Mouse (Mus musculus): Measurements from ENCODE around the gene Mymx. TPM values are rescaled to one million over a fixed set of nuclear protein-coding genes. Genes with fewer than 3 reads are reported as not detected.

Gene Mymx
- polyA plus RNA-seq, 1 experiment from 2014 or later: 0.37 TPM

GRCm38 (mm10) chr17:45578242-45578641 lies 23.7 kb downstream of the Mymx start:
- Histone ChIP-seq H3K36me3 (no peaks in the 10 kb centered on the region), H3K27ac (replicated peaks) (peak overlapping the region; percentile 87), H3K9ac (peak overlapping the region; percentile 38), H3K4me3 (no peak overlapping the region), H3K9me3 (no peaks in the 10 kb centered on the region), H3K27me3 (replicated peaks) (no peaks in the 10 kb centered on the region), H3K4me2 (0 out of 2 replicates have a peak overlapping the region, but pooled peaks have one; percentile 10), H3K4me1 (peaks cover 43% of the 10 kb centered on the region)
- ATAC-seq (ENCODE audit: extremely low read depth, insufficient number of reproducible peaks, low FRiP score, low TSS enrichment): no peak
- 17% methylated on average over 5 of the region's 5 CpGs for WGBS

- H3K27me3 ChIP-seq (replicated peaks): no peaks in the 10 kb centered on the region
- peaks cover 45% of the 10 kb centered on the region for H3K4me1 ChIP-seq
- ATAC-seq (ENCODE audit: extremely low read depth, insufficient number of reproducible peaks, low FRiP score, low TSS enrichment): no peak
- peaks cover 19% of the 10 kb centered on the region for H3K36me3 ChIP-seq
- peak overlapping the region; percentile 100 for H3K9ac ChIP-seq
- WGBS: 86% methylated on average over 8 of the region's 8 CpGs
- H3K9me3 ChIP-seq: no peaks in the 10 kb centered on the region
- H3K27ac ChIP-seq (replicated peaks): peak overlapping the region; percentile 99
- H3K4me3 ChIP-seq: peak overlapping the region; percentile 100
- peak overlapping the region; percentile 87 for H3K4me2 ChIP-seq
These were observed 26.6 kb downstream of the Mymx start for GRCm38 (mm10) chr17:45575123-45575897.

GRCm38 (mm10) chr17:45574129-45574761 lies 27.7 kb downstream of the Mymx start:
- H3K4me2 ChIP-seq: peak overlapping the region; percentile 87
- H3K4me1 ChIP-seq: peaks cover 55% of the 10 kb centered on the region
- H3K27me3 ChIP-seq (replicated peaks): no peaks in the 10 kb centered on the region
- H3K36me3 ChIP-seq: peaks cover 29% of the 10 kb centered on the region
- peak overlapping the region; percentile 100 for H3K4me3 ChIP-seq
- no peaks in the 10 kb centered on the region for H3K9me3 ChIP-seq
- peak overlapping the region; percentile 100 for H3K9ac ChIP-seq
- 3% methylated on average over 15 of the region's 17 CpGs for WGBS
- ATAC-seq (ENCODE audit: extremely low read depth, insufficient number of reproducible peaks, low FRiP score, low TSS enrichment): 0 out of 2 replicates have a peak, but pooled peaks have one; percentile 2
- peak overlapping the region; percentile 99 for H3K27ac ChIP-seq (replicated peaks)

- H3K27me3 ChIP-seq (replicated peaks): no peaks in the 10 kb centered on the region
- WGBS: 1% methylated on average over 18 of the region's 18 CpGs
- peaks cover 34% of the 10 kb centered on the region for H3K36me3 ChIP-seq
- peaks cover 60% of the 10 kb centered on the region for H3K4me1 ChIP-seq
- no peaks in the 10 kb centered on the region for H3K9me3 ChIP-seq
- peak overlapping the region; percentile 87 for H3K4me2 ChIP-seq
- ATAC-seq (ENCODE audit: extremely low read depth, insufficient number of reproducible peaks, low FRiP score, low TSS enrichment): peak; percentile 54
- H3K27ac ChIP-seq (replicated peaks): peak overlapping the region; percentile 99
- H3K4me3 ChIP-seq: peak overlapping the region; percentile 100
- H3K9ac ChIP-seq: peak overlapping the region; percentile 100
These were observed 28.1 kb downstream of the Mymx start for GRCm38 (mm10) chr17:45573780-45574123.

- H3K36me3 ChIP-seq: peaks cover 40% of the 10 kb centered on the region
- H3K27ac ChIP-seq (replicated peaks): peak within 1 kb of the TSS; percentile 99
- peaks cover 60% of the 10 kb centered on the region for H3K4me1 ChIP-seq
- peak within 1 kb of the TSS; percentile 100 for H3K9ac ChIP-seq
- H3K4me2 ChIP-seq: peak within 1 kb of the TSS; percentile 87
- H3K27me3 ChIP-seq (replicated peaks): no peaks in the 10 kb centered on the region
- under 1% methylated on average over 41 of the region's 41 CpGs for WGBS
- peak; percentile 82 for ATAC-seq (ENCODE audit: extremely low read depth, insufficient number of reproducible peaks, low FRiP score, low TSS enrichment)
- H3K4me3 ChIP-seq: peak within 1 kb of the TSS; percentile 100
- no peaks in the 10 kb centered on the region for H3K9me3 ChIP-seq
These were observed 28.7 kb downstream of the Mymx start, which contains the start of gene Hsp90ab1 for GRCm38 (mm10) chr17:45573087-45573779. Hsp90ab1 (minus strand) TSS chr17:45573271.

GRCm38 (mm10) chr17:45572103-45573086 lies 29.5 kb downstream of the Mymx start:
- WGBS: 1% methylated on average over 53 of the region's 57 CpGs
- Histone ChIP-seq H3K27ac (replicated peaks) (peak overlapping the region; percentile 99), H3K4me1 (peaks cover 61% of the 10 kb centered on the region), H3K36me3 (peaks cover 48% of the 10 kb centered on the region), H3K27me3 (replicated peaks) (no peaks in the 10 kb centered on the region), H3K4me3 (peak overlapping the region; percentile 100), H3K4me2 (peak overlapping the region; percentile 87), H3K9me3 (no peaks in the 10 kb centered on the region), H3K9ac (peak overlapping the region; percentile 100)
- peak; percentile 64 for ATAC-seq (ENCODE audit: extremely low read depth, insufficient number of reproducible peaks, low FRiP score, low TSS enrichment)

GRCm38 (mm10) chr17:45569999-45570398 lies 31.9 kb downstream of the Mymx start:
- no peak overlapping the region for H3K4me2 ChIP-seq
- no peak for ATAC-seq (ENCODE audit: extremely low read depth, insufficient number of reproducible peaks, low FRiP score, low TSS enrichment)
- H3K27me3 ChIP-seq (replicated peaks): no peaks in the 10 kb centered on the region
- peaks cover 76% of the 10 kb centered on the region for H3K4me1 ChIP-seq
- no peak overlapping the region for H3K4me3 ChIP-seq
- peak overlapping the region; percentile 52; the same call in 1 of the 2 replicates for H3K9ac ChIP-seq
- 85% methylated on average over 4 of the region's 4 CpGs for WGBS
- H3K36me3 ChIP-seq: peaks cover 71% of the 10 kb centered on the region
- no peak overlapping the region for H3K27ac ChIP-seq (replicated peaks)
- H3K9me3 ChIP-seq: no peaks in the 10 kb centered on the region

- Histone ChIP-seq H3K4me2 (no peak overlapping the region), H3K4me3 (no peak overlapping the region), H3K27me3 (replicated peaks) (no peaks in the 10 kb centered on the region), H3K27ac (replicated peaks) (0 out of 2 replicates have a peak overlapping the region, but pooled peaks have one; percentile 5), H3K4me1 (peaks cover 76% of the 10 kb centered on the region), H3K9me3 (no peaks in the 10 kb centered on the region), H3K9ac (0 out of 2 replicates have a peak overlapping the region, but pooled peaks have one; percentile 40), H3K36me3 (peaks cover 72% of the 10 kb centered on the region)
- 84% methylated on average over 12 of the region's 12 CpGs for WGBS
- no peak for ATAC-seq (ENCODE audit: extremely low read depth, insufficient number of reproducible peaks, low FRiP score, low TSS enrichment)
These were observed 32.9 kb downstream of the Mymx start for GRCm38 (mm10) chr17:45568990-45569389.

- Histone ChIP-seq H3K27ac (replicated peaks) (peak overlapping the region; percentile 50), H3K27me3 (replicated peaks) (no peaks in the 10 kb centered on the region), H3K4me1 (peaks cover 76% of the 10 kb centered on the region), H3K9me3 (no peaks in the 10 kb centered on the region), H3K4me2 (no peak overlapping the region), H3K36me3 (peaks cover 72% of the 10 kb centered on the region), H3K9ac (peak overlapping the region; percentile 54; the same call in 1 of the 2 replicates), H3K4me3 (no peak overlapping the region)
- ATAC-seq (ENCODE audit: extremely low read depth, insufficient number of reproducible peaks, low FRiP score, low TSS enrichment): no peak
- 31% methylated on average over 4 of the region's 4 CpGs for WGBS
These were observed 34.7 kb downstream of the Mymx start for GRCm38 (mm10) chr17:45567162-45567601.
